In genomic region chr12:49384876-49385630, GRCm38 (mm10) we compare ENCODE assay signal across 9 mouse cellular contexts. TPM values are rescaled to one million over a fixed set of nuclear protein-coding genes. Genes with fewer than 3 reads are reported as not detected.
A peak's percentile ranks its signal among the peaks of the same experiment; 100 is the strongest.
DNase-seq lines count a peak whose midpoint lies in the region; ATAC-seq lines count a peak whose summit lies in the region.
"Had no signal": no experiment of that assay in that cellular context is flagged by ENCODE, and none has a peak within 500 bp of the region (broad histone marks: within the 10 kb centered on the region; RNA-seq: fewer than 3 reads in every experiment).

Gene Gm43517 (plus strand): TSS chr12:49385174.

- 2% methylated on average over 74 of the region's 75 CpGs for WGBS in heart, embryonic 15.5 days
- WGBS in hindbrain, embryonic 10.5 days = under 1% methylated on average over 74 of the region's 75 CpGs
- WGBS in limb, embryonic 11.5 days = 1% methylated on average over 69 of the region's 75 CpGs

- H3K27me3 ChIP-seq in heart, embryonic 15.5 days = peaks cover 84% of the 10 kb centered on the region
- H3K27me3 ChIP-seq in hindbrain, embryonic 10.5 days (ENCODE audit: insufficient read depth, poor library complexity, severe bottlenecking) = peaks cover 99% of the 10 kb centered on the region
- peaks cover 67% of the 10 kb centered on the region for H3K27me3 ChIP-seq in limb, embryonic 11.5 days (ENCODE audit: control insufficient read depth, insufficient read depth, low read length)

- H3K9me3 ChIP-seq in heart, embryonic 15.5 days (replicated peaks) = peaks cover 6% of the 10 kb centered on the region; the same call in 1 of the 2 replicates
- no peaks in the 10 kb centered on the region for H3K9me3 ChIP-seq in hindbrain, embryonic 10.5 days
- H3K9me3 ChIP-seq in limb, embryonic 11.5 days (ENCODE audit: control insufficient read depth, low read length) = no peaks in the 10 kb centered on the region

- no peak within 1 kb of the TSS for H3K27ac ChIP-seq in heart, embryonic 15.5 days
- peak within 1 kb of the TSS; percentile 65 for H3K27ac ChIP-seq in hindbrain, embryonic 10.5 days
- H3K27ac ChIP-seq in limb, embryonic 11.5 days (replicated peaks; ENCODE audit: low read depth, low read length) = no peak within 1 kb of the TSS

- H3K4me2 ChIP-seq in heart, embryonic 15.5 days = peak within 1 kb of the TSS; percentile 51
- H3K4me2 ChIP-seq in limb, embryonic 11.5 days (ENCODE audit: low read depth, severe bottlenecking) = peak within 1 kb of the TSS; percentile 56

- no peak for DNase-seq in heart, adult 18-20 months
- peak; percentile 73 for DNase-seq in R1 (ENCODE audit: low read depth, low spot score)
- DNase-seq in hindbrain, embryonic 10.5 days (ENCODE audit: low spot score) = peak; percentile 64
- DNase-seq in limb, embryonic 11.5 days (ENCODE audit: low spot score) = peak; percentile 62
- peak; percentile 64 for DNase-seq in retina, postnatal 1 day
- no peak for DNase-seq in Muller cell, postnatal 12 days (ENCODE audit: inconsistent ontology term)
- no peak for DNase-seq in urinary bladder, adult 2 months (ENCODE audit: low spot score)

- peaks cover 15% of the 10 kb centered on the region for H3K4me1 ChIP-seq in heart, embryonic 15.5 days (replicated peaks)
- H3K4me1 ChIP-seq in hindbrain, embryonic 10.5 days (replicated peaks) = peaks cover 28% of the 10 kb centered on the region
- no peaks in the 10 kb centered on the region for H3K4me1 ChIP-seq in limb, embryonic 11.5 days (ENCODE audit: control insufficient read depth, insufficient read depth, low read length)

- H3K36me3 ChIP-seq in heart, embryonic 15.5 days = no peaks in the 10 kb centered on the region
- H3K36me3 ChIP-seq in hindbrain, embryonic 10.5 days = no peaks in the 10 kb centered on the region
- no peaks in the 10 kb centered on the region for H3K36me3 ChIP-seq in limb, embryonic 11.5 days (ENCODE audit: control insufficient read depth, insufficient read depth, low read length)

- H3K4me3 ChIP-seq in heart, embryonic 15.5 days = peak within 1 kb of the TSS; percentile 39
- peak within 1 kb of the TSS; percentile 52 for H3K4me3 ChIP-seq in hindbrain, embryonic 10.5 days
- H3K4me3 ChIP-seq in limb, embryonic 11.5 days (ENCODE audit: low read depth, low read length) = peak within 1 kb of the TSS; percentile 32

- ATAC-seq in heart, embryonic 15.5 days (replicated peaks; ENCODE audit: insufficient number of reproducible peaks, insufficient read depth, low FRiP score, low read depth) = no peak
- ATAC-seq in limb, embryonic 11.5 days (ENCODE audit: insufficient number of reproducible peaks, low FRiP score, low TSS enrichment, low read depth) = no peak; the same call in 1 of the 2 replicates

- H3K9ac ChIP-seq in heart, embryonic 15.5 days = no peak within 1 kb of the TSS
- no peak within 1 kb of the TSS for H3K9ac ChIP-seq in limb, embryonic 11.5 days (ENCODE audit: low read length)

RNA-seq across cellular contexts. Expression of gene Gm43517, which starts in this region (rescaled TPM):
- not detected in 2 replicates for polyA plus RNA-seq in heart, embryonic 15.5 days (2015; fragmentation: Nextera tagmentation; extraction: Ambion mirVana)
- not detected for total RNA-seq in heart, adult 18-20 months (2021)
- polyA plus RNA-seq in hindbrain, embryonic 10.5 days (2016; fragmentation: Nextera tagmentation; extraction: Ambion mirVana) = not detected in 2 replicates
- polyA plus RNA-seq in limb, embryonic 11.5 days (2014; fragmentation: Nextera tagmentation; extraction: Ambion mirVana) = not detected in 2 replicates
- not detected in 2 replicates for polyA plus RNA-seq in urinary bladder, adult 2 months (2012; rRNA removed)
- total RNA-seq: gastrocnemius, postnatal 36 days had no signal

Comparison
In these comparisons a context has a peak if more than half of its experiments do, and no peak if none do; other contexts are left out.
1. Peak in DNase-seq, H3K4me3 ChIP-seq and H3K27ac ChIP-seq in hindbrain, embryonic 10.5 days; RNA of the gene not detected or under 1 TPM.
2. Peak in DNase-seq, H3K4me3 ChIP-seq and H3K4me2 ChIP-seq in limb, embryonic 11.5 days; RNA of the gene not detected or under 1 TPM.
3. DNase-seq: peak in R1 (single experiment) and retina, postnatal 1 day (single experiment); none in heart, adult 18-20 months (0 of 2), Muller cell, postnatal 12 days (single experiment) and urinary bladder, adult 2 months (single experiment).
4. Peak in every context shown above with its lines, with median percentiles within 50 percentile points of each other: H3K4me3 ChIP-seq.